28 mouse cellular contexts compared by ENCODE assay signal in the genomic region with DNA sequence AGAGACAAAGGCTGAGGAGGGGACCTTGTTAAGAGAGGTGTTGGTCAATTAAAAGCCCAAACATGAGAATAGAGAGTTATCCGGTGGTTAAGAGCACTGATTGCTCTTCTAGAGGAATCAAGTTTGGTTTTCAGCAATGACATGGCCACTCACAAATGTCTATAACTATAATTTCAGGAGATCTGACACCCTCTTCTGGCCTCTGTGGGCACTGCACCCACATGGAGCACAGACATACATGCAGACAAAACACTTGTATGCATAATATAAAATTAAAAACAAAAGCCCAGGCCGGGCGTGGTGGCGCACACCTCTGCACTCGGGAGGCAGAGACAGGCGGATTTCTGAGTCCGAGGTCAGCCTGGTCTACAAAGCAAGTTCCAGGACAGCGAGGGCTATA. TPM values are rescaled to one million over a fixed set of nuclear protein-coding genes. Genes with fewer than 3 reads are reported as not detected.
A peak's percentile ranks its signal among the peaks of the same experiment; 100 is the strongest.
DNase-seq lines count a peak whose midpoint lies in the region; ATAC-seq and TF ChIP-seq lines count a peak whose summit lies in the region.
"Had no signal": no experiment of that assay in that cellular context is flagged by ENCODE, and none has a peak within 500 bp of the region (broad histone marks: within the 10 kb centered on the region; RNA-seq: fewer than 3 reads in every experiment).

No protein-coding gene starts in this region.

- no peak for ATAC-seq in CD4-positive, CD25-positive, alpha-beta regulatory T cell, adult 4 months
- ATAC-seq in liver, postnatal 0 days, result no peak
- ATAC-seq in intestine, embryonic 15.5 days, result no peak
- ATAC-seq: forebrain, embryonic 15.5 days had no signal

- H3K27me3 ChIP-seq in liver, postnatal 0 days (ENCODE audit: insufficient read depth, low read length), result no peaks in the 10 kb centered on the region
- no peaks in the 10 kb centered on the region; a peak in 1 of 4 replicates for H3K27me3 ChIP-seq in MEL (ENCODE audit: control insufficient read depth in 1 of 2, insufficient read depth in 2 of 2, low read length in 2 of 2)
- no peaks in the 10 kb centered on the region for H3K27me3 ChIP-seq in intestine, embryonic 15.5 days (replicated peaks)
- H3K27me3 ChIP-seq: forebrain, embryonic 15.5 days; limb, embryonic 12.5 days; neural tube, embryonic 12.5 days had no signal

- TF ChIP-seq CTCF in liver, postnatal 0 days (IDR thresholded peaks at IDR 0.05; ENCODE audit: low read depth), result peak; percentile 14; the same call in 1 of the 2 replicates
- TF ChIP-seq CTCF in MEL (IDR thresholded peaks at IDR 0.05 in 2 of 3, conservative IDR thresholded peaks at IDR 0.05 in 1 of 3; ENCODE audit: control insufficient read depth in 1 of 3, insufficient read depth in 1 of 3, low read depth in 2 of 3, low read length in 3 of 3, poor library complexity in 1 of 3, severe bottlenecking in 1 of 3), result peak in 1 of 3 experiments; percentile 20; a peak in 1 of 6 replicates

- no peaks in the 10 kb centered on the region for H3K9me3 ChIP-seq in liver, postnatal 0 days (ENCODE audit: low read length)
- no peaks in the 10 kb centered on the region for H3K9me3 ChIP-seq in MEL (replicated peaks; ENCODE audit: insufficient read depth, low read length)
- H3K9me3 ChIP-seq in intestine, embryonic 15.5 days, result no peaks in the 10 kb centered on the region
- H3K9me3 ChIP-seq: forebrain, embryonic 15.5 days; heart, embryonic 13.5 days; limb, embryonic 12.5 days; liver, embryonic 13.5 days; midbrain, embryonic 12.5 days; neural tube, embryonic 12.5 days had no signal

- H3K79me2 ChIP-seq in MEL (ENCODE audit: control insufficient read depth, insufficient read depth, low read length, poor library complexity), result no peaks in the 10 kb centered on the region

- no peak for TF ChIP-seq POLR2A in MEL (IDR thresholded peaks at IDR 0.05; ENCODE audit: control insufficient read depth in 1 of 2, insufficient read depth in 1 of 2, low read depth in 1 of 2, low read length in 2 of 2, poor library complexity in 1 of 2)

- peak; percentile 4 for TF ChIP-seq RAD21 in MEL (IDR thresholded peaks at IDR 0.05; ENCODE audit: low read depth, low read length)

- peaks cover 6% of the 10 kb centered on the region for H3K4me1 ChIP-seq in liver, postnatal 0 days (ENCODE audit: insufficient read depth)
- H3K4me1 ChIP-seq in MEL (ENCODE audit: control insufficient read depth in 1 of 2, insufficient read depth in 2 of 2, low read length in 2 of 2), result peaks cover 3 to 8% of the 10 kb centered on the region in 2 experiments; a peak in 3 of 4 replicates
- 0 out of 2 replicates have a peak, but pooled peaks cover 6% of the 10 kb centered on the region for H3K4me1 ChIP-seq in intestine, embryonic 15.5 days (replicated peaks)

- no peaks in the 10 kb centered on the region for H3K36me3 ChIP-seq in liver, postnatal 0 days (replicated peaks; ENCODE audit: insufficient read depth, low read length)
- H3K36me3 ChIP-seq in MEL (ENCODE audit: control insufficient read depth in 1 of 2, insufficient read depth in 2 of 2, low read length in 2 of 2), result peaks cover 0 to 3% of the 10 kb centered on the region in 2 experiments; a peak in 2 of 4 replicates
- H3K36me3 ChIP-seq in intestine, embryonic 15.5 days, result no peaks in the 10 kb centered on the region
- H3K36me3 ChIP-seq: forebrain, embryonic 15.5 days; heart, embryonic 13.5 days; limb, embryonic 12.5 days; liver, embryonic 13.5 days; midbrain, embryonic 12.5 days; neural tube, embryonic 12.5 days had no signal

- WGBS in liver, postnatal 0 days (ENCODE audit: insufficient replicate concordance), result 91% methylated on average over 8 of the region's 8 CpGs
- 95% methylated on average over 8 of the region's 8 CpGs for WGBS in intestine, embryonic 15.5 days

- no peak overlapping the region for H3K9ac ChIP-seq in liver, postnatal 0 days (replicated peaks)
- no peak overlapping the region for H3K9ac ChIP-seq in MEL (ENCODE audit: control insufficient read depth, low read depth, low read length, poor library complexity, severe bottlenecking)
- H3K9ac ChIP-seq in intestine, embryonic 15.5 days, result no peak overlapping the region
- H3K9ac ChIP-seq: forebrain, embryonic 15.5 days; heart, embryonic 13.5 days; hindbrain, embryonic 14.5 days; limb, embryonic 12.5 days; liver, embryonic 13.5 days; midbrain, embryonic 12.5 days; neural tube, embryonic 12.5 days had no signal

- H3K27ac ChIP-seq in liver, postnatal 0 days (ENCODE audit: low read depth), result no peak overlapping the region
- no peak overlapping the region for H3K27ac ChIP-seq in MEL (ENCODE audit: control insufficient read depth, low read depth, low read length)
- H3K27ac ChIP-seq in intestine, embryonic 15.5 days, result no peak overlapping the region
- H3K27ac ChIP-seq: forebrain, embryonic 15.5 days; gastrocnemius, adult 2 months; heart, embryonic 13.5 days; hindbrain, embryonic 14.5 days; kidney, postnatal 0 days; left cerebral cortex, adult 2 months; limb, embryonic 12.5 days; liver, embryonic 13.5 days; midbrain, embryonic 12.5 days; neural tube, embryonic 12.5 days had no signal

- peak; percentile 8 for DNase-seq in CD4-positive, CD25-positive, alpha-beta regulatory T cell, adult 2 months (ENCODE audit: low read depth, low spot score)
- DNase-seq in liver, postnatal 0 days, result no peak
- DNase-seq in liver (no peak), 416B (ENCODE audit: low read depth) (peak; percentile 13), MEL (ENCODE audit: low read depth, low spot score) (peak; percentile 30)
- DNase-seq in gastrocnemius, postnatal 25 days, result no peak
- DNase-seq: adrenal gland, postnatal 10 days; cerebellum, adult 9-10 months; cerebellum, postnatal 36 days; gastrocnemius, adult 2 months; heart, postnatal 10 days; kidney, adult 11 months; liver, embryonic 13.5 days; lung, adult 2 months; lung, postnatal 4 days; right cerebral cortex, postnatal 4 days had no signal

- TF ChIP-seq EP300 in liver, postnatal 0 days (IDR thresholded peaks at IDR 0.05; ENCODE audit: low read depth), result no peak
- no peak for TF ChIP-seq EP300 in MEL (IDR thresholded peaks at IDR 0.05; ENCODE audit: low read depth in 1 of 2, low read length in 2 of 2)

- H3K4me2 ChIP-seq in liver, postnatal 0 days (ENCODE audit: low read depth, low read length), result no peak overlapping the region
- H3K4me2 ChIP-seq in intestine, embryonic 15.5 days (replicated peaks), result no peak overlapping the region
- H3K4me2 ChIP-seq: forebrain, embryonic 15.5 days; heart, embryonic 13.5 days; hindbrain, embryonic 14.5 days; limb, embryonic 12.5 days; liver, embryonic 13.5 days; midbrain, embryonic 12.5 days; neural tube, embryonic 12.5 days had no signal

- H3K4me3 ChIP-seq in liver, postnatal 0 days (ENCODE audit: low read depth, low read length), result no peak overlapping the region
- no peak overlapping the region for H3K4me3 ChIP-seq in MEL (ENCODE audit: control insufficient read depth in 1 of 2, insufficient read depth in 1 of 2, low read depth in 2 of 2, low read length in 2 of 2)
- H3K4me3 ChIP-seq in intestine, embryonic 15.5 days (replicated peaks), result no peak overlapping the region
- H3K4me3 ChIP-seq: forebrain, embryonic 15.5 days; gastrocnemius, adult 2 months; heart, embryonic 13.5 days; left cerebral cortex, adult 2 months; limb, embryonic 12.5 days; liver, embryonic 13.5 days; megakaryocyte, embryonic 14.5 days; midbrain, embryonic 12.5 days; myocyte; neural tube, embryonic 12.5 days had no signal

TF ChIP-seq in MEL, 35 proteins besides CTCF, POLR2A, EP300 and RAD21:
- TF ChIP-seq SMC3 (IDR thresholded peaks at IDR 0.05; ENCODE audit: low read depth, low read length), result 0 out of 2 replicates have a peak, but pooled peaks have one; percentile 8
- no peak for TF ChIP-seq BHLHE40 (IDR thresholded peaks at IDR 0.05; ENCODE audit: borderline replicate concordance, low read depth, low read length)
TF ChIP-seq in MEL: peak in this region for 1.

RNA-seq across cellular contexts. Expression of a gene that starts 2.8 kb away (rescaled TPM):
- polyA plus RNA-seq in CD4-positive, CD25-positive, alpha-beta regulatory T cell, adult 4 months (2017; shearing (Covaris generic)), result under 1 TPM; 0.12 to 0.54 TPM
- 11.1 and 14.4 TPM in 2 replicates for polyA plus RNA-seq in liver, postnatal 0 days (2015; fragmentation: Nextera tagmentation; extraction: Ambion mirVana)
- 10.2 and 24.0 TPM in 2 replicates for total RNA-seq in MEL (2012; rRNA removed)
- polyA plus RNA-seq in MEL (2012; ENCODE audit: insufficient read depth in 1 of 2, insufficient read length in 2 of 2, low read depth in 1 of 2, low replicate concordance in 2 of 2, missing spikeins in 1 of 2), result 10 to 100 TPM in 1 of 2 experiments, not detected in 1; 25.3 TPM
- total RNA-seq in gastrocnemius, postnatal 25 days (2021), result 100 to 1,000 TPM; 153 to 217 TPM
- polyA plus RNA-seq in intestine, embryonic 15.5 days (2015; fragmentation: Nextera tagmentation; extraction: Ambion mirVana), result 15.3 and 17.0 TPM in 2 replicates

RNA-seq across cellular contexts. Expression of a gene that starts 56.9 kb away (rescaled TPM):
- polyA plus RNA-seq in CD4-positive, CD25-positive, alpha-beta regulatory T cell, adult 4 months (2017; shearing (Covaris generic)), result 10 to 100 TPM; 68.1 to 74.0 TPM
- 16.5 and 17.7 TPM in 2 replicates for polyA plus RNA-seq in liver, postnatal 0 days (2015; fragmentation: Nextera tagmentation; extraction: Ambion mirVana)
- total RNA-seq in MEL (2012; rRNA removed), result 14.6 and 16.1 TPM in 2 replicates
- polyA plus RNA-seq in MEL (2012; ENCODE audit: insufficient read depth in 1 of 2, insufficient read length in 2 of 2, low read depth in 1 of 2, low replicate concordance in 2 of 2, missing spikeins in 1 of 2), result 10 to 100 TPM in 1 of 2 experiments, not detected in 1; 21.9 TPM
- total RNA-seq in gastrocnemius, postnatal 25 days (2021), result 10 to 100 TPM; 10.3 to 10.7 TPM
- 36.5 and 39.0 TPM in 2 replicates for polyA plus RNA-seq in intestine, embryonic 15.5 days (2015; fragmentation: Nextera tagmentation; extraction: Ambion mirVana)

Comparison
In these comparisons a context has a peak if more than half of its experiments do, and no peak if none do; other contexts are left out.
1. DNase-seq: peak in CD4-positive, CD25-positive, alpha-beta regulatory T cell, adult 2 months (single experiment), 416B (single experiment) and MEL (single experiment); none in liver, postnatal 0 days (single experiment), liver (single experiment) and gastrocnemius, postnatal 25 days (single experiment).